Mouse (Mus musculus) bone marrow, adult 2 months (tissue): ENCODE results near the gene Slc6a6. TPM values are rescaled to one million over a fixed set of nuclear protein-coding genes. Genes with fewer than 3 reads are reported as not detected.

Experiments used
- H3K27ac ChIP-seq: fragments of 200-500 bp; 2 replicates; pipeline ENCODE4 v1.5.1; 2012; ENCODE audit warnings: low read depth, mild to moderate bottlenecking, control low read depth, inconsistent platforms, low read length; ENCODE audit not compliant: control insufficient read depth, poor library complexity, insufficient read depth
- H3K4me1 ChIP-seq: fragments of 200-500 bp; 2 replicates; pipeline ENCODE4 v1.6.1; 2011; ENCODE audit warnings: low read length; ENCODE audit not compliant: control insufficient read depth, insufficient read depth
- H3K4me3 ChIP-seq: fragments of 200-500 bp; replicated peaks from 2 replicates; pipeline ENCODE3; 2011; ENCODE audit warnings: mild to moderate bottlenecking, low read depth, low read length, control low read depth; ENCODE audit not compliant: control insufficient read depth
- CTCF ChIP-seq: fragments of 200-500 bp; IDR thresholded peaks from 2 replicates; pipeline ENCODE4 v1.5.1; 2011; ENCODE audit warnings: low read length, control low read depth; ENCODE audit not compliant: control insufficient read depth, insufficient read depth
- POLR2A ChIP-seq: fragments of 200-500 bp; IDR thresholded peaks from 2 replicates; pipeline ENCODE4 v1.6.1; 2011; ENCODE audit warnings: low read depth, mild to moderate bottlenecking, control low read depth, low read length, borderline replicate concordance; ENCODE audit not compliant: control insufficient read depth
- WGBS: fragments of 180-500 bp; shearing (Covaris S2); methylation state at CpG from one replicate; pipeline ENCODE4 v1.1.7; 2018; 5-methylcytosine and 5-hydroxymethylcytosine counted together
- polyA plus RNA-seq: library from polyadenylated mRNA; stranded (reverse); fragments of >200 nt; gene quantifications from 2 replicates; pipeline ENCODE4 v1.2.4, GENCODE M21; 2011; ENCODE audit warnings: low replicate concordance; ENCODE audit not compliant: missing spikeins, insufficient read depth, insufficient read length

The Slc6a6 gene
- polyA plus RNA-seq, 1 experiment = 36.3 TPM

- H3K4me1 ChIP-seq = peaks cover 8% of the 10 kb centered on the region
- 8% methylated on average over 12 of the region's 12 CpGs for WGBS
- H3K4me3 ChIP-seq = peak overlapping the region; percentile 72
- no peak for TF ChIP-seq CTCF
- no peak for TF ChIP-seq POLR2A
- peak overlapping the region; percentile 82 for H3K27ac ChIP-seq
Measured at GRCm38 (mm10) chr6:91678506-91679094, 5.3 kb upstream of the Slc6a6 start.

- Histone ChIP-seq H3K4me1 (peaks cover 8% of the 10 kb centered on the region), H3K27ac (peak overlapping the region; percentile 82), H3K4me3 (peak overlapping the region; percentile 72)
- 13% methylated on average over 10 of the region's 10 CpGs for WGBS
- TF ChIP-seq CTCF (no peak), POLR2A (peak; percentile 75)
Measured at GRCm38 (mm10) chr6:91679095-91679577, 4.7 kb upstream of the Slc6a6 start.

GRCm38 (mm10) chr6:91679716-91680115, 4.1 kb upstream of the Slc6a6 start:
- no peak for TF ChIP-seq POLR2A
- TF ChIP-seq CTCF = no peak
- Histone ChIP-seq H3K4me3 (no peak overlapping the region), H3K4me1 (peaks cover 8% of the 10 kb centered on the region), H3K27ac (no peak overlapping the region; the same call in 1 of the 2 replicates)
- 76% methylated on average over 6 of the region's 6 CpGs for WGBS

GRCm38 (mm10) chr6:91681841-91682240, 2.0 kb upstream of the Slc6a6 start:
- Histone ChIP-seq H3K4me3 (no peak overlapping the region), H3K27ac (no peak overlapping the region), H3K4me1 (peaks cover 10% of the 10 kb centered on the region)
- TF ChIP-seq CTCF = no peak
- TF ChIP-seq POLR2A = no peak
- 75% methylated on average over 4 of the region's 4 CpGs for WGBS

GRCm38 (mm10) chr6:91683121-91683520, 732 bp upstream of the Slc6a6 start:
- WGBS = 4% methylated on average over 3 of the region's 3 CpGs
- no peak overlapping the region for H3K4me3 ChIP-seq
- H3K27ac ChIP-seq = peak overlapping the region; percentile 64; the same call in 1 of the 2 replicates
- TF ChIP-seq POLR2A (no peak), CTCF (peak; percentile 82)
- H3K4me1 ChIP-seq = peaks cover 10% of the 10 kb centered on the region

GRCm38 (mm10) chr6:91684474-91684829, 599 bp downstream of the Slc6a6 start:
- TF ChIP-seq CTCF (no peak), POLR2A (no peak)
- H3K4me3 ChIP-seq = peak overlapping the region; percentile 87
- WGBS = 0% methylated on average over 13 of the region's 13 CpGs
- peak overlapping the region; percentile 99 for H3K27ac ChIP-seq
- H3K4me1 ChIP-seq = peaks cover 7% of the 10 kb centered on the region

GRCm38 (mm10) chr6:91684831-91685532, 1.1 kb downstream of the Slc6a6 start:
- H3K4me3 ChIP-seq = peak overlapping the region; percentile 87
- WGBS = 3% methylated on average over 17 of the region's 17 CpGs
- TF ChIP-seq CTCF (no peak), POLR2A (peak; percentile 40; the same call in 1 of the 2 replicates)
- peaks cover 7% of the 10 kb centered on the region for H3K4me1 ChIP-seq
- peak overlapping the region; percentile 99 for H3K27ac ChIP-seq

- WGBS = 8% methylated on average over 2 of the region's 2 CpGs
- Histone ChIP-seq H3K4me3 (peak overlapping the region; percentile 1), H3K4me1 (peaks cover 7% of the 10 kb centered on the region), H3K27ac (no peak overlapping the region)
- TF ChIP-seq CTCF (no peak), POLR2A (no peak)
Measured at GRCm38 (mm10) chr6:91685533-91685883, 1.7 kb downstream of the Slc6a6 start.
